Mouse (Mus musculus) lung, adult 18-20 months (tissue): ENCODE results near the gene Tulp2.
"Not testable (repeated sequence)": the region's sequence is repeated elsewhere in the genome, so short reads cannot be mapped to it uniquely, and the experiment has no call there.

ENCODE experiments used
- DNase-seq, 2 experiments: peaks; one replicate each; pipeline ENCODE4 v3.0.0; 2022; ENCODE audit warnings: mixed read lengths in 2 of 2

The Tulp2 gene

DNA sequence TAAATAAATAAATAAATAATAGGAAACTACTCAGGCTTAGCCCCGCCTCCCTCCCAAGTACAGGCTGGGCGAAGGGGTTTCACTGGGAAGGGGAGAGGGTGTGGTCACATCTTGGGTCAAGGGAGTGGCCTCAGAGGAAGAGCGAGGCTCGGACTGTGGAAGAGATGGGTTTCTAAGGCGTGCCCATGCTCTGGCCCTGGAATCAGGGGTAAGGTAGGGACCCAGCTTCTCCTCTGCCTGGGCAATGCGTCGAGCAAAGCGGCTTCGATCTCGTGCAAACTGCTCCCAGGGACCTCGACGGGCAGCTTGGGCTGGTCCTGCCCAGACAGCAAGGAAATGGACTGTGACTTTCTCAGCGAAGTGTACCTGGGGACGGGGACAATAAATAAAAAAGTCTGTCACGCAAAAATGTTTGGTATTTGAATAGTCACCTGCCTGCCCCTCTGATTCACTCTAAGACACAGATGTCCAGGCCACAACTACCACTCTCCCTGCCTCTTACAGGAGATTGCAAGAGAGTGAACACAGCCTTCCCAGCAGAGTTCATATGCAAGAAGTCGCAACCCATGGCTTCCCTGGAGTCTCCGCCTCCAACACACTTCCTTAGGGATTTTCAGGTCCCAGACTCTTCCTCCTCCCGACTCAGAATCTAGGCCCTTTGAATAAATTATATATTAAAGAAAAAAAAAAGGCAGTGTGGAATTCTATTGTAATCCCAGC is 41.4 kb downstream of the Tulp2 start:
- no peak for DNase-seq

GRCm38 (mm10) chr7:45523678-45524170 is 42.0 kb downstream of the Tulp2 start:
- DNase-seq: no peak

DNA sequence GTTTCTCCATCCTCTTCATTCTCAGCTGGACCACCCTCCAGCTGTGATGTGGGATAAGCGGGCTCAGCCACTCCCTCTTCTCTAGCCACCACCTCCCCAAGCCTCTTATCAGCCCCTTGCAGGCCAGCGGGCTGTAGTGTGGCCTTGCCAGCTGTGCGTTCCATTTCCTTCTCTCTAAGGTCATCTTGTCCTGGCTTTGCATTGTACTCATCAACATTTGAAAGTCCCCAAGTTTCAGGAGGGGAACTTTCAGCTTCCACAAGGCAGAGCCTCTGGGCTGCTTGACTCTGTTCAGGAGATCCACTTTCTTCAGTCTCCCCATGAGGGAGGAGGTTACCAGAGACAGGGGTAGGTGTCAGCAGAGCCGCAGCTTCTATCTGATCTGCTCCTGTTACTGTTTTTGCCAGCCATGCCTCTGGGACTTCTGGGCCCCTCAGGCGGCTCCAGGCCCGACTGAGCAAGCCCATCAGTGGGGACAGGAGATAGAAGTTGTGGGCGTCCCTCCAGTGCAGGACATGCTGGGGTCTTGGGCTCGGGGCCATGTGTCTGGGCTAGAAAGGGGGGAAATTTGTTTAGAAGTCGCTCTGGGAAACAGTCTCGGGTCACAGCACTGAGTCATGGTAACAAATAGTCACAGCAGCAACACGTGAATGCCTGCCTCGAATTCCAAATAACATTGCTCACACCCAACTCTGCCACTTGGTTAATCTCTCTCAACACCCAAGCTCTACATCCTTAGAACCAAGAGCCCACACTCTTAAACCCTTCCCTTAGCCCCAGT is 43.4 kb downstream of the Tulp2 start:
- DNase-seq: peak; percentile 60 to 64

GRCm38 (mm10) chr7:45525809-45526473 is 44.3 kb downstream of the Tulp2 start, which contains the start of the genes Ppp1r15a and Plekha4:
TSS of gene Ppp1r15a (minus strand) at chr7:45526268.
TSS of gene Plekha4 (plus strand) at chr7:45526330.
- DNase-seq: peak; percentile 97 to 98

DNA sequence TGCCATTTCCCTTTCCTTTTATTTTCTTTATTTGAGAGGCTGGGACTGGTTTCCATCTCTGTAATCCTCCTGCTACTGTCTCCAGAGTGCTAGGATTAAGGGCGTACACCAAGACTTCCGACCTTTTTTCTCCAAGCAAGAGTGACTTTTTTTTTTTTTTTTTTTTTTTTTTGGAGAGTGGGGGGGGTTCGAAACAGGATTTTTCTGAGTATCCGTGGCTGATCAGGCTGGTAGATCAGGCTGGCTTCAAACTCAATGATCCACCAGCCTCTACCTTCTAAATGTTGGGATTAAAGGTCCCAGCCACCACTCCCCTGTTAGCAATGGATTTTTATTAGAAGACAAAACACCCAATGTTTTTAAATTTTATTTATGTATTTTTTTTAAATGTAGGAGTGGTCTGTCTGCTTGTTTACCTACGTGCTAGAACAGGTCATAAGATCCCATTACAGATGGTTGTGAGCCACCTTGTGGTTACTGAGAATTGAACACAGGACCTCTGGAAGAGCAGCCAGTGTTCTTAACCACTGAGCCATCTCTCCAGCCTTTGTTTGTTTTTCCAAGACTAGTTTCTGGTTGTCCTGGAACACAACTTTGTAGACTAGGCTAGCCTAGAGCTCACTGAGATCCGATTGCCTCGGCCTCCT is 44.9 kb downstream of the Tulp2 start:
- DNase-seq: peak in 1 of 2 experiments; percentile 54

GRCm38 (mm10) chr7:45527169-45527568 is 45.5 kb downstream of the Tulp2 start:
- DNase-seq: not testable (repeated sequence)

DNA sequence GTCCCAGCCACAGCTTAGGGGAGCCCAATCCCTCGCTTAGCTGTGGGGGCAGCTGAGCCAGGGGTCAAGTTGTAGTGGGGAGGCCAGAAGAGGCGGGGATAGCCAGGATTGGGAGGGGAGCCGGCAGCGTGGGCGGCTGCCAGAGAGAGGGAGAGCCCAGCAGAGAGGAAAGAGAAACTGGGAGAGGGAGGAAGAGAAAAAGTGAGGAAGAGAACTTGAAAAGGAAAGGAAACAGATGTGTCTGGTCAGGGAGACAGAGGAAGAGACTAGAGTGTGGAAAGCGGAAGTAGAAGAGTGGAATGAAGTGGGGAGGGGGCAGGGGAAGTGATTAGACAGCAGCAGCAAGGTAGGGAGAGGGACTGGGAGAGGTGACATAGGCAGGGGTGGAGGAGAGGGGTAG is 47.8 kb downstream of the Tulp2 start:
- DNase-seq: no peak

GRCm38 (mm10) chr7:45530643-45531042 is 49.0 kb downstream of the Tulp2 start:
- no peak for DNase-seq

GRCm38 (mm10) chr7:45535676-45536075 is 54.0 kb downstream of the Tulp2 start:
- DNase-seq: no peak

DNA sequence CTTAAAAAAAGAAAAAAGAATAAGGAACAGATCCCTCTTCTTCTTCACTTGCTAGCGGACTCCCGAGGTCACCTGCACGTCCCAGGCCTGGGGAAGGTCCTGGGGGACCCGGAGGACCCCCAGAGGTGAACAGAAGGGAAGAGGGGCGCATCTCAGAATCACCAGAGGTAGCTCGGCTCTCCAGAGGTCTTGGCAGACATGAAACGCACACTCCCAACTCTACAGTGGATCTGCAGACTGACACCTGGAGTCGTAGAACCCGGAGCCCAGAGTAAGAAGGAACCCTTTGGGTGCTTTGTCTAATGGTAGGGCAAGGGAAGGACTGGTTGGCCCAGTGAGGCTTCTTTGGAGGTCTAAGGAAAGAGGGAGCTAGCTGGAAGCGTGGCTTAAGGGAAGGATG is 55.9 kb downstream of the Tulp2 start:
- no peak for DNase-seq

DNA sequence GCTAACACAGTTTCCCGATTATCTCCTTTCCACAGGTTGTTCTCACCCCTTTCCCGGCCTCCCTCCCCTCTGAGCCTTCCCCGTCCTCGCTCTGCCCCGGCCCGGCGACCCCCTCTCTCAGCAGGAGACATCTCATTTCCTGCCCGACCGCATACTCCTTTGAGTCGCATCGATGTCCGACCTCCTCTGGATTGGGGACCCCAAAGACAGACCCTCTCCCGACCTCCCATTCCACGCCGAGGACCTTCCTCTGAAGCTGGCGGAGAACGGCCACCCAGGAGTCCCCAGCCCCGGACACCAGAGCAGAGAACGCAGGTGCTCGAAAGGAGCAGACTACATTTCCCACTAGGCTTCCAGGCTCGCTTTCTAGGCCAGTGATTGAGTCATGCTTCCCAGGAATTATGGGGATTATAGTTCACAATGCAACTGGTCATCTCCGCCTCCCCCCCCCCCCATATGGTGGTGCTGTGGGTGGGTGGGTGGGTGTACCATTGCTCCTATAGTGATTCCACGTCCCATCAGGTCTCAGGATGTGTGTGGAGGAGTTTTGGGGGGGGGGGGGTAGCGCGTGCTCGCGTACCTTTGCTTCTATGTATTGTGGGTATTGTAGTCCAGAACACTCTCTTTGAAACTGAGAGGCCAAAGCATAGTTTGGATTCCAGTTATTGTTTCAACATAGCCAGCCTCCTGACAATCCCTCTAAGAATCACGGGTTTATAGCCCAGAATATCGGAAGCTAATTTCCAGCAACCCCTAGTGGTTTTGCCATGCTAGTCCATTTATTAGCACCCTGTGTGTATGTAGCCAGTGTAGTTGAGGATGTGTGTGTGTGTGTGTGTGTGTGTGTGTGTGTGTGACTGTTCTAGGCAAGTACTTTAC is 56.7 kb downstream of the Tulp2 start:
- DNase-seq: peak; percentile 51 to 71

- no peak for DNase-seq
These were observed 57.4 kb downstream of the Tulp2 start for GRCm38 (mm10) chr7:45539095-45539494.

DNA sequence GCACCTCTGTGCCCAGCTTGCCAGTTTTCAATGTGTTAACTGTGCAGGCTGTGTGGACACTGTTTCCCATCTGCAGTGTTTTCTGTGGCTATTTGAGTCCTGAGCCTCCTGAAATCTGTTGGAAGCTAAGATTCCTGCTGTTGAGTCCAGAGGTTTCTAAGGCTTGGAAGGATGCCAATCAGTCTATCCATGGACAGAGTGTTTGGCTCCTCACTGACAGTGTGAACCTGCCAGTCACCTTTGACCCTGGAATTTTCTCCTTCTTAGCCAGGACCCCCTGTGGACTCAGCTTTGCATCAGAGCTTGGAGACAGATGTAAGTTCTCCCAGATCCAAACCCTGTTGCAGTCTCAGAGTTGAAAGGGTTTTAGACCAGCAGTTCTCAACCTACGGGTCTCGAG is 58.5 kb downstream of the Tulp2 start:
- DNase-seq: no peak

GRCm38 (mm10) chr7:45544525-45544924 is 62.8 kb downstream of the Tulp2 start:
- DNase-seq: no peak

GRCm38 (mm10) chr7:45549641-45550436 is 68.2 kb downstream of the Tulp2 start:
- no peak for DNase-seq

DNA sequence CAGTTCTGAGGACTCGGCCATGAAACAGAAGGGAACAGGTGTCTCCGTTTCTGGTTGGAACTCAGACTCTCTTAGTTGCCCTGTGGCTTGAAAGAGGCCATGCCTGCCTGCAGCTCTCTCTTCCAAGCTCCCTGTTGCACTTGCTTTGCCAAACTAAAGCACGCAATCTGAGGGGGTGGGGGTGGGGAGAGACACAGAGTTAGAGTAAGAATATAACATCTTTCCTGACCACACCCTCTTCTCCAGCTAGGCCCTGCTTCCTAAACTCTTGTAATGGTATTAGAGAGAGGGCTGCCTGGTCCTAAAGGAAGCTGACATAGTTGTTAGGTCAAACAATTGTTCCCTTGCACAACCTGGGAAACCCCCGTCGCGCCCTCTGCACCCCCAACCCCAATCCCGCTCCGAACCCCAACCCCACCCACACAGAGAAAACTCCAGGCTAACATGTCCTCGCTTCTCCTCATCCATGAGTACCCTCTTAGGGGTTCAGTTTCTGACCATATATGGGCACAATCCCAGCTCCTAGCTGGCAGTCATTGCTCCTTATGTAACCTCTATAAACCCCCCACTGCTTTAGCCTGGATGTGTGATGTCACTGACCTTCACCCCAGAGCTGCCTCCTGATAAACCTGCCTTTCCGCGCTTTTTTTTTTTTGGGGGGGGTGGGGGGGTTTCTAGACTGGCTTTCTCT is 69.3 kb downstream of the Tulp2 start:
- DNase-seq: no peak

DNA sequence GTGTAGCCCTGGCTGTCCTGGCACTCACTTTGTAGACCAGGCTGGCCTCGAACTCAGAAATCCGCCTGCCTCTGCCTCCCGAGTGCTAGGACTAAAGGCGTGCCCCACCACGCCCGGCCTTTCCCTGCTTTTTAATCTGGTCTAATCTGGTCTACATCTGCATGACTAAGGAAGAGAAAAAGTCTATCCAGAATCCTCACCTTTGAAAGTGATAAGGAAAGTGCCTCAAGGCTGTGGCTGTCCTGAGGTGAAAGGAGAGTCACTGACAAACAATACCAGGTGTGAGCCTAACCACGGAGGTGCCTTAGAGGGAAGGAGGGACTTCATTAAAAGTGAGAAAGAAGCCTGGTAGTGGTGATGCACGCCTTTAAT is 69.8 kb downstream of the Tulp2 start:
- DNase-seq: no peak

- DNase-seq: no peak
These were observed 71.8 kb downstream of the Tulp2 start for GRCm38 (mm10) chr7:45553519-45553918.

GRCm38 (mm10) chr7:45553990-45554389 is 72.3 kb downstream of the Tulp2 start:
- no peak for DNase-seq

DNA sequence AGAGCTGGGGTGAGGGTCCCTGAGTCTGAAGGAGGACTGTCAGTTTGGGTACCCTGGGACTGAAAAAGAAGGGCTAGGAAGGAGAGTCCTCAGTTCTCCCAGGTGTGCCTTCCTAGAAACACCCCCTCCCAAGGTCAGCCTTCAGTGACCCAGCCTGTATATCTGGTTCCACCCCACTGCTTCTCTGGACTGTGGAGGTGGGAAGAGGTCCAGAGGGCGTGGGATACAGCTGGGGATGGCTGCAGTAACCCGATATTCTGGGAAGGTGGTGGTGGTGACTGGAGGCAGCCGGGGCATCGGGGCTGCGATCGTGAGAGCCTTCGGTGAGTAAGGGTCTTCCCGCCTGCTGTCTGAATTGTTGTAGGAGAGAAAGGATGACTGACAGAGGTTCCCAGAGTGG is 73.1 kb downstream of the Tulp2 start, which contains the start of gene Hsd17b14:
Gene Hsd17b14, plus strand, starts transcription at position 150 of the 400 bp plus-strand sequence.
- no peak for DNase-seq
